Mouse (Mus musculus) lung, embryonic 15.5 days (tissue): ENCODE data around the gene Pitpnm2. TPM values are rescaled to one million over a fixed set of nuclear protein-coding genes. Genes with fewer than 3 reads are reported as not detected.

Experiments
- ATAC-seq: fragments of 200-750 bp; cut with Nextera tagmentation; 2 replicates; pipeline ENCODE4 v1.8.0; 2017; ENCODE audit warnings: moderate number of reproducible peaks, borderline replicate concordance; ENCODE audit not compliant: low FRiP score, low TSS enrichment; ENCODE audit errors: extremely low read depth
- H3K27ac ChIP-seq: fragments of 300-500 bp; sonication (generic); 2 replicates; pipeline ENCODE4 v1.5.1; 2015; ENCODE audit warnings: moderate library complexity, mild to moderate bottlenecking, inconsistent platforms
- H3K27me3 ChIP-seq: fragments of 300-500 bp; sonication (generic); 2 replicates; pipeline ENCODE4 v1.6.1; 2015; ENCODE audit warnings: inconsistent platforms
- H3K36me3 ChIP-seq: fragments of 300-500 bp; sonication (generic); 2 replicates; pipeline ENCODE4 v1.6.1; 2015; ENCODE audit warnings: inconsistent platforms
- H3K4me1 ChIP-seq: fragments of 300-500 bp; sonication (generic); 2 replicates; pipeline ENCODE4 v1.6.1; 2015; ENCODE audit warnings: inconsistent platforms
- H3K4me2 ChIP-seq: fragments of 300-500 bp; sonication (generic); 2 replicates; pipeline ENCODE4 v1.6.1; 2015; ENCODE audit warnings: inconsistent platforms, mild to moderate bottlenecking, moderate library complexity
- H3K4me3 ChIP-seq: fragments of 300-500 bp; sonication (generic); 2 replicates; pipeline ENCODE4 v1.5.1; 2015; ENCODE audit warnings: mild to moderate bottlenecking, inconsistent platforms
- H3K9ac ChIP-seq: fragments of 300-500 bp; sonication (generic); 2 replicates; pipeline ENCODE4 v1.6.1; 2015; ENCODE audit warnings: inconsistent platforms
- H3K9me3 ChIP-seq: fragments of 300-500 bp; sonication (generic); 2 replicates; pipeline ENCODE4 v1.6.1; 2016; ENCODE audit warnings: inconsistent platforms
- whole genome bisulfite sequencing: fragments of 180-500 bp; shearing (Covaris S2); methylation state at CpG from one replicate; pipeline ENCODE4 v1.1.7; 2015; 5-methylcytosine and 5-hydroxymethylcytosine counted together
- polyA plus RNA-seq: library from polyadenylated mRNA; unstranded; fragments of >200 nt; fragmentation: Nextera tagmentation; extraction: Ambion mirVana; gene quantifications from 2 replicates; pipeline ENCODE4 v1.2.1, GENCODE M21; 2015

Gene Pitpnm2
- polyA plus RNA-seq, 1 experiment from 2014 or later: 6.7 TPM

- no peak overlapping the region for H3K9ac ChIP-seq
- H3K4me3 ChIP-seq: no peak overlapping the region
- 79% methylated on average over 12 of the region's 12 CpGs for WGBS
These were observed 80.9 kb downstream of the Pitpnm2 start for GRCm38 (mm10) chr5:124168428-124169223.

DNA sequence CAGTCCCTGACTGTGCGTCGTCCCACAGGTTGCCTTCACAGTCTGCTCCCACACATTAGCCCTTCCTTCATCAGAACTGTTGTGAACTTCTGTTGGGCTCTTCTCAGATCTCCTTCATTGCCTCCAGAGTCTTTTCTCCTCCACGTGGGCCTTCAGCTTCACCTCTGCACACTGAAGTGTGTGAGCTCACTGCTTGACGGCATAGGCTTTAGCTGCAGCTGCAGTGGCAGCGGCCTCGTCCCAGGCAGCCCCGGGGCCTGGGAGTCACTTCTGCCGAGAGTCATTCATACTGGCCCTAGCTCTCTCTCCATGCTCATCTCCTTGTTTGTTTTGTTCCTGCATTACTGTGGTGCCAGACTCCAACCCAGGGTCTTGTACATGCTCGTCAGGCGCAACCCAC, 81.9 kb downstream of the Pitpnm2 start:
- H3K4me3 ChIP-seq: no peak overlapping the region
- no peak for ATAC-seq
- WGBS: 46% methylated on average over 10 of the region's 10 CpGs
- no peaks in the 10 kb centered on the region for H3K9me3 ChIP-seq
- peak overlapping the region; percentile 52 for H3K27ac ChIP-seq
- H3K9ac ChIP-seq: no peak overlapping the region
- no peak overlapping the region for H3K4me2 ChIP-seq
- peaks cover 44% of the 10 kb centered on the region for H3K4me1 ChIP-seq
- no peaks in the 10 kb centered on the region for H3K36me3 ChIP-seq
- H3K27me3 ChIP-seq: no peaks in the 10 kb centered on the region

More at GRCm38 (mm10) chr5:124168428-124169223, 80.9 kb downstream of the Pitpnm2 start:
- no peaks in the 10 kb centered on the region for H3K36me3 ChIP-seq
- H3K27ac ChIP-seq: no peak overlapping the region
- H3K9me3 ChIP-seq: no peaks in the 10 kb centered on the region
- no peaks in the 10 kb centered on the region for H3K27me3 ChIP-seq
- ATAC-seq: no peak
- peaks cover 47% of the 10 kb centered on the region for H3K4me1 ChIP-seq
- H3K4me2 ChIP-seq: no peak overlapping the region

DNA sequence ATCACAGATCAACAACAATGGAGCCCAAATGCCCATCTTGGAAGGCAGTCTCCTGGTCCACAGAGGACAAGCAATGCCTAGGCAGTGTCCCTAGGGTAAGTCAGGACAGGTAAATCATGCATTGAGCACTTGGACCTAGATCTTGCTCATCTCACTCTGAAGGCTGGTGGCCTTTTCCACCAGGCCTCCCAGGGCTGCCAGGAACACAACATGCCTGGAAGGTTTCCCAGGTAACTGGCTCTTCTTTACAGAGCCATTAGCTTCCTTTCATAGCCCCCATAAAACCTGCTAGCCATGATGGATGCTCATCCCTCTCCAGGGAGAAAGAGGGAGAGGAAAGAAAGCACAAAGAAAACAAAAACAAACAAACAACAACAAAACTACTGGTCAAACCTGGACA, 82.8 kb downstream of the Pitpnm2 start:
- Histone ChIP-seq H3K9ac (no peak overlapping the region), H3K36me3 (no peaks in the 10 kb centered on the region), H3K4me1 (peaks cover 51% of the 10 kb centered on the region), H3K9me3 (no peaks in the 10 kb centered on the region), H3K27ac (no peak overlapping the region), H3K4me2 (no peak overlapping the region), H3K27me3 (no peaks in the 10 kb centered on the region), H3K4me3 (no peak overlapping the region)
- ATAC-seq: no peak

DNA sequence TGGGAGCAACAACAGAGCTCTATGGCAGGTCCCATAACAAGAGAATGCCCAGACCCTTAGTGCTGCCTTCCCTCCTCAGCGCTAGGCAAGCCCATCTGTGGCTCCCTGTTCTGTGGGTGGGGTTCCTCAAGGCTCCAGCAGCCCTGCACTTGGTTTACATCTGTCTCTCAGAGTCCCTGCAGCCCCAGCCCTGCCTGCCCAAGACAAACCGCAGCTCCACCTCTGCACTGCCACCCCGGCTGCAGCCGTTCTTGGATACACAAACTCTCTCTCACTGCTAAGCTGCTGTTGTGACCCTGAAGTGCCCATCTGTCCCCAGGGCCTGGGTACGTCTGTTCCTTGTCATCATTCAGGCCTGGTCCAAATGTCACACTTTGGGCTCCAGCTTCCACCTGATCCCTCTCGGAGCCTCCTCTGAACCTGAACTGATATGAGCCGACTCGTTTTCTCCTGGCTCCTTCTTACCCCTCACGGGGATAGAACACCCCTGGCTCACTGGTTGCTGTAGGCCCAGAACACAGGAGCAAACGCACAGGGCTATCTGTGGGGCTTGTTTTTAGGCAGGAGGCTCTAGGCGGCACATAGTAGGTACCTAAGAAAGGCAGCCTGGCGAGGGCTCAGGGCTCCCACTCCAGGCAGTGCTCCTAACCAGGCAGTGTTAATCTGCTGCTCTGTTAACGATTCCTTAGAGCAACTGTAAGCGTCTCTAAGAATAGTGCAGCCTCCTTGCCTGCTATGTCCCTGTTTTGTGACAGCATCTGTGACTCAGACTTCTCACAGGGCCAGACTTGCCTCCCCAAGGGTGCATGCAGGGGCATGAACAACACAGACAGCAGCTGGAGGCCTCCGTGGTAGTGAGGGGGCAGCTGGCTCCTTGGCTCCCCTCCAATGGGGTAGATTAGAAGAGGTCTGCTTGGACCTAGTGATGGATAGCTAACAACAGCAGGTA, 83.7 kb downstream of the Pitpnm2 start:
- no peak overlapping the region for H3K4me2 ChIP-seq
- H3K9me3 ChIP-seq: no peaks in the 10 kb centered on the region
- no peak for ATAC-seq
- WGBS: 31% methylated on average over 15 of the region's 15 CpGs
- peaks cover 48% of the 10 kb centered on the region for H3K4me1 ChIP-seq
- H3K4me3 ChIP-seq: no peak overlapping the region
- H3K9ac ChIP-seq: no peak overlapping the region
- no peaks in the 10 kb centered on the region for H3K27me3 ChIP-seq
- no peaks in the 10 kb centered on the region for H3K36me3 ChIP-seq
- peak overlapping the region; percentile 32 for H3K27ac ChIP-seq

GRCm38 (mm10) chr5:124163445-124163844, 86.1 kb downstream of the Pitpnm2 start:
- Histone ChIP-seq H3K9me3 (no peaks in the 10 kb centered on the region), H3K27me3 (no peaks in the 10 kb centered on the region), H3K9ac (no peak overlapping the region), H3K27ac (no peak overlapping the region), H3K4me3 (no peak overlapping the region), H3K4me2 (no peak overlapping the region), H3K36me3 (no peaks in the 10 kb centered on the region), H3K4me1 (peaks cover 57% of the 10 kb centered on the region)
- 79% methylated on average over 11 of the region's 11 CpGs for WGBS
- no peak for ATAC-seq

DNA sequence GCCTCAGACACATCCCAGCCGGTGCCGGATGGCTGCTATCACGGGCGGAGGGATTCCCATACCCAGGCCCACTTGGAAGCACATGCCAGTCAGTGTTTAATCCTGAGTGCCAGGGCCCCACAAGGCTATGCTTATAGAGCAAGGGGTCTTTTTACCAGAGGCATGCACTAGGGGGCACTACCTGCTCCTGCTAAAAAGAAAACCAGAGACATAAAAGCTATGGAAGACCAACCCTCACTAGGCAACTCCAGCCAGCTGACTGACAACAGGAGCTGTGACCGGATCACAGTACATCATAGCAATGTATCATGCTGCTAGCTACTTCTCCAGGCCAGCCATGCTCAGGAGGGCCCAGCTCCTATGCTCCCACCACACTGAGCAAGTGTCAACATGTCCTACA, 87.0 kb downstream of the Pitpnm2 start:
- Histone ChIP-seq H3K27ac (no peak overlapping the region), H3K4me3 (no peak overlapping the region), H3K36me3 (no peaks in the 10 kb centered on the region), H3K9ac (no peak overlapping the region), H3K9me3 (no peaks in the 10 kb centered on the region), H3K4me2 (no peak overlapping the region), H3K4me1 (peaks cover 50% of the 10 kb centered on the region), H3K27me3 (no peaks in the 10 kb centered on the region)
- ATAC-seq: 0 out of 2 replicates have a peak, but pooled peaks have one; percentile 6
- 50% methylated on average over 5 of the region's 5 CpGs for WGBS

- Histone ChIP-seq H3K4me2 (no peak overlapping the region), H3K4me1 (peaks cover 47% of the 10 kb centered on the region)
These were observed 87.7 kb downstream of the Pitpnm2 start for GRCm38 (mm10) chr5:124161831-124162230.

GRCm38 (mm10) chr5:124159453-124159852, 90.1 kb downstream of the Pitpnm2 start:
- peaks cover 37% of the 10 kb centered on the region for H3K4me1 ChIP-seq

More at GRCm38 (mm10) chr5:124161831-124162230, 87.7 kb downstream of the Pitpnm2 start:
- Histone ChIP-seq H3K4me3 (no peak overlapping the region), H3K27me3 (no peaks in the 10 kb centered on the region), H3K9ac (no peak overlapping the region), H3K36me3 (no peaks in the 10 kb centered on the region), H3K27ac (peak overlapping the region; percentile 57; the same call in 1 of the 2 replicates), H3K9me3 (no peaks in the 10 kb centered on the region)
- ATAC-seq: peak; percentile 47; the same call in 1 of the 2 replicates
- WGBS: 17% methylated on average over 10 of the region's 10 CpGs

DNA sequence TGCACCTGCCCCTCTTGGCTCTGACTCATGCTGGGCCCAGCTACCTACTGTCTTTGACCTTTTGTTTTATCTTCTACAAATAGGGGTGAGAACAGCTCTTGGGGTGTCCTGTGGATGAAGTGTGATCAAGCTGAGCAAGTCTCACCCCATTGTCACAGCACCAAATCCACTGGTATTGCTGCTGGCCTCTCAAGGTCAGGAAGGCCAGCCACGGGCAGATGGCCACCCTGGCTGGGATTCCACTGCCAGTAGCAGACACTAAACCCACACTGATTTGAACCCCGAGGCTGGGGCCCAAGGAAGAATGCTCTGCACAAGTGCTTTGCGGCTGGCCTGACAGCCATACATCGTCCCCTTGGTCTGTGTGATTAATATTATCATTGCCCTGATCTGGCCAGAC, 91.3 kb downstream of the Pitpnm2 start:
- ATAC-seq: no peak
- Histone ChIP-seq H3K9me3 (no peaks in the 10 kb centered on the region), H3K36me3 (no peaks in the 10 kb centered on the region), H3K4me2 (no peak overlapping the region), H3K4me3 (no peak overlapping the region), H3K27ac (no peak overlapping the region), H3K9ac (no peak overlapping the region), H3K27me3 (no peaks in the 10 kb centered on the region), H3K4me1 (peaks cover 44% of the 10 kb centered on the region)
- 60% methylated on average over 4 of the region's 4 CpGs for WGBS

More at GRCm38 (mm10) chr5:124159453-124159852, 90.1 kb downstream of the Pitpnm2 start:
- ATAC-seq: no peak
- no peak overlapping the region for H3K9ac ChIP-seq
- no peak overlapping the region for H3K4me3 ChIP-seq
- 36% methylated on average over 7 of the region's 7 CpGs for WGBS
- H3K4me2 ChIP-seq: no peak overlapping the region
- H3K36me3 ChIP-seq: no peaks in the 10 kb centered on the region
- no peak overlapping the region for H3K27ac ChIP-seq
- H3K9me3 ChIP-seq: no peaks in the 10 kb centered on the region
- no peaks in the 10 kb centered on the region for H3K27me3 ChIP-seq

DNA sequence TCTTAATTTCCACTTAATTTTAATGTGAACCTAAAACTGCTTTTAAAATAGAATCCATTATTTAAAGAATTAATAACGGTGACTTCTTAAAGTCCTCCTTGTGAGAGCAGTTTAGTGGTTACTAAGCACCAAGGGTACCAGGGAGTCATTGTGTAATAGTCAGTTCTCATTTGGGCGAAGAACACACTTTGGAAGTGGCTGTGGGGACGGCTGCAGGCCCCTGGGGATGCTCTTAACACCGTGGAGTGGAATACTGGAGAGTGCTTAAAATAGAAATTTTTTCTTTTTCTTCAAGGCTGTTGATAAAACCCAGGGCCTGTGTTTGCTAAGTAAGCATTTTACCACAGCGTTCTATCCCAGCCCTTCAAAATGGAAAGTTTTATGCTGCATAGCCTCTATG, 93.6 kb downstream of the Pitpnm2 start:
- peak; percentile 64; the same call in 1 of the 2 replicates for ATAC-seq
- no peak overlapping the region for H3K4me2 ChIP-seq
- H3K27ac ChIP-seq: no peak overlapping the region
- H3K4me1 ChIP-seq: peaks cover 40% of the 10 kb centered on the region
- 48% methylated on average over 5 of the region's 5 CpGs for WGBS
- H3K36me3 ChIP-seq: no peaks in the 10 kb centered on the region
- no peaks in the 10 kb centered on the region for H3K27me3 ChIP-seq
- no peak overlapping the region for H3K4me3 ChIP-seq
- no peak overlapping the region for H3K9ac ChIP-seq
- H3K9me3 ChIP-seq: no peaks in the 10 kb centered on the region

DNA sequence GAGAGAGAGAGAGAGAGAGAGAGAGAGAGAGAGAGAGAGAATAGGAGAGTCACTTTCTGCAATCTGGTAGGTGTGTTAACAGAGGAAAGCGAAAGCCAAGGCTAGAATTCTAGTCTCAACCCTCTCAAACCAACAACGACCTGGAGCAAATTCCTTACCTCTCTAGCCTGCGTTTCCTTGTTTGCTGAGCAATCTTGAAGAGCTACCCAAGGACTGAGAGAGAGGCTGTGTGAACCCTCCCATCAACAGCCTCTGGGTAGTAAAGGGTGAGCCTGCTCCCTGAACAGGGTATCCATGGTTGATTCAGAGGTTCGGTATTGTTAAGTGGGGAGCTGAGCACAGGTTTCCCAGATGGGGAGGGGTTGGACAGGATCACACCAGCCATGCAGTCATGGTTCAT, 96.8 kb downstream of the Pitpnm2 start:
- Histone ChIP-seq H3K27ac (peak overlapping the region; percentile 80), H3K36me3 (no peaks in the 10 kb centered on the region), H3K4me1 (peaks cover 39% of the 10 kb centered on the region), H3K27me3 (no peaks in the 10 kb centered on the region), H3K4me2 (peak overlapping the region; percentile 41; the same call in 1 of the 2 replicates), H3K9ac (no peak overlapping the region), H3K4me3 (peak overlapping the region; percentile 13; the same call in 1 of the 2 replicates), H3K9me3 (no peaks in the 10 kb centered on the region)
- 64% methylated on average over 4 of the region's 4 CpGs for WGBS
- peak; percentile 35; the same call in 1 of the 2 replicates for ATAC-seq
